26 mouse cellular contexts compared by ENCODE assay signal in genomic region chr10:93131865-93132566, GRCm38 (mm10). TPM values are rescaled to one million over a fixed set of nuclear protein-coding genes. Genes with fewer than 3 reads are reported as not detected.
A peak's percentile ranks its signal among the peaks of the same experiment; 100 is the strongest.
DNase-seq lines count a peak whose midpoint lies in the region; ATAC-seq and TF ChIP-seq lines count a peak whose summit lies in the region.
"Had no signal": no experiment of that assay in that cellular context is flagged by ENCODE, and none has a peak within 500 bp of the region (broad histone marks: within the 10 kb centered on the region; RNA-seq: fewer than 3 reads in every experiment).

No protein-coding gene starts in this region.

- H3K9me3 ChIP-seq in CH12.LX (replicated peaks; ENCODE audit: low read length) = no peaks in the 10 kb centered on the region
- H3K9me3 ChIP-seq in ES-E14 (ENCODE audit: control insufficient read depth, insufficient read depth, low read depth, low read length) = no peaks in the 10 kb centered on the region
- no peaks in the 10 kb centered on the region for H3K9me3 ChIP-seq in forebrain, embryonic 12.5 days
- H3K9me3 ChIP-seq: embryonic facial prominence, embryonic 10.5 days; embryonic facial prominence, embryonic 13.5 days; forebrain, embryonic 13.5 days; hindbrain, embryonic 12.5 days; hindbrain, embryonic 15.5 days had no signal

- no peaks in the 10 kb centered on the region for H3K79me2 ChIP-seq in CH12.LX (replicated peaks; ENCODE audit: control insufficient read depth, extremely low read depth, insufficient read depth, poor library complexity, severe bottlenecking)

- dilution Hi-C loops in CH12.LX (cut with MboI; ENCODE audit: extremely low pct_ligation_motif_present, extremely low pct_unique_long_range_greater_than_20kb, low sequenced_read_pairs) = no loop called here

- no peak overlapping the region for H3K27ac ChIP-seq in CH12.LX (ENCODE audit: insufficient read depth, low read depth)
- H3K27ac ChIP-seq in ES-E14 (ENCODE audit: insufficient read depth, low read depth, low read length, poor library complexity, severe bottlenecking) = no peak overlapping the region
- H3K27ac ChIP-seq in forebrain, embryonic 12.5 days = no peak overlapping the region
- H3K27ac ChIP-seq: embryonic facial prominence, embryonic 10.5 days; embryonic facial prominence, embryonic 13.5 days; forebrain, embryonic 13.5 days; gastrocnemius, adult 2 months; hindbrain, embryonic 12.5 days; hindbrain, embryonic 15.5 days had no signal

- no peaks in the 10 kb centered on the region for H3K27me3 ChIP-seq in CH12.LX (replicated peaks)
- no peaks in the 10 kb centered on the region for H3K27me3 ChIP-seq in forebrain, embryonic 12.5 days
- H3K27me3 ChIP-seq: embryonic facial prominence, embryonic 13.5 days; forebrain, embryonic 13.5 days; hindbrain, embryonic 12.5 days; hindbrain, embryonic 15.5 days; Patski had no signal

- TF ChIP-seq RAD21 in CH12.LX (IDR thresholded peaks at IDR 0.05; ENCODE audit: low read depth, low read length) = no peak

- no peak overlapping the region for H3K9ac ChIP-seq in CH12.LX (ENCODE audit: insufficient read depth, low read depth)
- H3K9ac ChIP-seq in ES-E14 (ENCODE audit: insufficient read depth, low read depth, low read length, poor library complexity, severe bottlenecking) = no peak overlapping the region
- no peak overlapping the region for H3K9ac ChIP-seq in forebrain, embryonic 12.5 days
- H3K9ac ChIP-seq: embryonic facial prominence, embryonic 13.5 days; forebrain, embryonic 13.5 days; hindbrain, embryonic 12.5 days; hindbrain, embryonic 15.5 days had no signal

- H3K4me1 ChIP-seq in CH12.LX (ENCODE audit: control insufficient read depth in 1 of 2, insufficient read depth in 2 of 2) (no peaks in the 10 kb centered on the region), ES-E14 (ENCODE audit: control insufficient read depth in 2 of 2, insufficient read depth in 2 of 2, low read length in 2 of 2, poor library complexity in 1 of 2) (no peaks in the 10 kb centered on the region)
- H3K4me1 ChIP-seq in forebrain, embryonic 12.5 days = peaks cover 9% of the 10 kb centered on the region
- H3K4me1 ChIP-seq: embryonic facial prominence, embryonic 13.5 days; hindbrain, embryonic 12.5 days; hindbrain, embryonic 15.5 days had no signal

- no peaks in the 10 kb centered on the region for H3K36me3 ChIP-seq in CH12.LX (replicated peaks in 1 of 2; ENCODE audit: control insufficient read depth in 1 of 2, insufficient read depth in 1 of 2, low read length in 1 of 2)
- H3K36me3 ChIP-seq in ES-E14 (ENCODE audit: control insufficient read depth, insufficient read depth, low read length, poor library complexity, severe bottlenecking) = no peaks in the 10 kb centered on the region
- no peaks in the 10 kb centered on the region for H3K36me3 ChIP-seq in forebrain, embryonic 12.5 days (replicated peaks)
- H3K36me3 ChIP-seq: embryonic facial prominence, embryonic 10.5 days; embryonic facial prominence, embryonic 13.5 days; hindbrain, embryonic 12.5 days; hindbrain, embryonic 15.5 days had no signal

- DNase-seq in CH12.LX (ENCODE audit: extremely low read depth) (no peak), ES-E14 (ENCODE audit: low read depth, low spot score) (peak; percentile 35), ZHBTc4 (ENCODE audit: low read depth, low spot score) (peak; percentile 71)
- DNase-seq in retina, embryonic 14.5 days (ENCODE audit: low spot score) = no peak
- no peak for DNase-seq in kidney, adult 8-10 months
- DNase-seq: adrenal gland, adult 8-10 months; adrenal gland, postnatal 25 days; cerebellum, adult 11-12 months; cerebellum, adult 8-10 months; cerebellum, postnatal 10 days; cerebellum, postnatal 36 days; embryo, embryonic 11 days; gastrocnemius, adult 2 months; gastrocnemius, postnatal 14 days; heart, adult 11 months had no signal

- TF ChIP-seq CTCF in CH12.LX (conservative IDR thresholded peaks at IDR 0.05 in 1 of 2, IDR thresholded peaks at IDR 0.05 in 1 of 2; ENCODE audit: low read depth in 2 of 2, low read length in 2 of 2) = no peak

- WGBS in forebrain, embryonic 12.5 days = 91% methylated on average over 9 of the region's 9 CpGs

- no peak overlapping the region for H3K4me2 ChIP-seq in CH12.LX (ENCODE audit: insufficient read depth, low read depth, poor library complexity, severe bottlenecking)
- H3K4me2 ChIP-seq in forebrain, embryonic 12.5 days = no peak overlapping the region
- H3K4me2 ChIP-seq: embryonic facial prominence, embryonic 13.5 days; forebrain, embryonic 13.5 days; heart, embryonic 11.5 days; hindbrain, embryonic 12.5 days; hindbrain, embryonic 15.5 days had no signal

- no peak for TF ChIP-seq EP300 in CH12.LX (IDR thresholded peaks at IDR 0.05; ENCODE audit: low read length)

- no peak for ATAC-seq in forebrain, embryonic 12.5 days (ENCODE audit: low FRiP score)
- ATAC-seq: activated CD4-positive, CD25-positive, alpha-beta regulatory T cell, adult 4 months; forebrain, embryonic 13.5 days; forebrain, embryonic 16.5 days; Patski had no signal

- H3K4me3 ChIP-seq in CH12.LX (replicated peaks in 1 of 3; ENCODE audit: low read depth in 2 of 3, low read length in 2 of 3, poor library complexity in 1 of 3) = no peak overlapping the region
- no peak overlapping the region for H3K4me3 ChIP-seq in ES-E14 (ENCODE audit: insufficient read depth in 1 of 2, low read depth in 1 of 2, low read length in 2 of 2, poor library complexity in 1 of 2, severe bottlenecking in 1 of 2)
- H3K4me3 ChIP-seq in forebrain, embryonic 12.5 days (replicated peaks) = no peak overlapping the region
- H3K4me3 ChIP-seq: embryonic facial prominence, embryonic 10.5 days; embryonic facial prominence, embryonic 13.5 days; erythroblast, embryonic 14.5 days; forebrain, embryonic 13.5 days; gastrocnemius, adult 2 months; hindbrain, embryonic 12.5 days; hindbrain, embryonic 15.5 days had no signal

- TF ChIP-seq POLR2A in CH12.LX (IDR thresholded peaks at IDR 0.05; ENCODE audit: low read depth, low read length) = no peak

- in situ Hi-C loops in CH12.LX (cut with MboI; ENCODE audit: low pct_ligation_motif_present, low pct_unique_long_range_greater_than_20kb, low sequenced_read_pairs) = no loop called here
- in situ Hi-C loops in ES-E14 (cut with MboI; ENCODE audit: low sequenced_read_pairs in 2 of 2, unreplicated experiment in 2 of 2) = no loop called here

TF ChIP-seq in CH12.LX, 34 proteins besides CTCF, POLR2A, EP300 and RAD21:
- TF ChIP-seq KAT2A (IDR thresholded peaks at IDR 0.05; ENCODE audit: insufficient replicate concordance, low read length) = no peak
- peak; percentile 82 for TF ChIP-seq USF2 (conservative IDR thresholded peaks at IDR 0.05; ENCODE audit: low read depth, low read length)
- no peak for TF ChIP-seq MAFK (IDR thresholded peaks at IDR 0.05; ENCODE audit: insufficient replicate concordance, low read length)
- TF ChIP-seq IRF4 (IDR thresholded peaks at IDR 0.05; ENCODE audit: low read depth, low read length) = no peak
- TF ChIP-seq ZNF384 (IDR thresholded peaks at IDR 0.05; ENCODE audit: low read depth, low read length) = no peak
- no peak for TF ChIP-seq SMC3 (IDR thresholded peaks at IDR 0.05; ENCODE audit: low read depth, low read length)
- no peak for TF ChIP-seq ZKSCAN1 (IDR thresholded peaks at IDR 0.05; ENCODE audit: borderline replicate concordance, low read depth, low read length)
- TF ChIP-seq RCOR1 (conservative IDR thresholded peaks at IDR 0.05; ENCODE audit: low read depth, low read length) = no peak
- peak; percentile 68 for TF ChIP-seq USF1 (IDR thresholded peaks at IDR 0.05; ENCODE audit: low read depth, low read length)
- TF ChIP-seq BHLHE40 (IDR thresholded peaks at IDR 0.05; ENCODE audit: low read depth, low read length) = peak; percentile 64
- TF ChIP-seq E2F4 (IDR thresholded peaks at IDR 0.05; ENCODE audit: insufficient replicate concordance, low read depth, low read length) = no peak
- TF ChIP-seq NRF1 (IDR thresholded peaks at IDR 0.05; ENCODE audit: low read depth, low read length) = no peak

TF ChIP-seq in ES-E14, 5 proteins besides CTCF, POLR2A, EP300 and RAD21:
- TF ChIP-seq ZC3H11A (IDR thresholded peaks at IDR 0.05; ENCODE audit: borderline replicate concordance, low read depth, low read length) (no peak), ZNF384 (IDR thresholded peaks at IDR 0.05; ENCODE audit: low read depth, low read length) (no peak), MAFK (IDR thresholded peaks at IDR 0.05; ENCODE audit: insufficient read depth, low read depth, low read length) (no peak), CHD2 (IDR thresholded peaks at IDR 0.05; ENCODE audit: low read depth, low read length) (no peak), HCFC1 (IDR thresholded peaks at IDR 0.05; ENCODE audit: borderline replicate concordance, insufficient read depth, low read length) (no peak)

RNA-seq across cellular contexts. Expression of gene Cdk17, which starts 28.7 kb away (rescaled TPM):
- 26.4 and 28.5 TPM in 2 replicates for total RNA-seq in CH12.LX (2012; rRNA removed)
- 51.3 and 53.9 TPM in 2 replicates for total RNA-seq in CH12.LX (2014; rRNA removed)
- 20.0 and 23.4 TPM in 2 replicates for polyA plus RNA-seq in CH12.LX (2012; ENCODE audit: insufficient read length, low read depth)
- 26.5 and 28.0 TPM in 2 replicates for total RNA-seq in ES-E14 (2012; rRNA removed)
- 44.6 and 45.7 TPM in 2 replicates for polyA plus RNA-seq in forebrain, embryonic 12.5 days (2016; fragmentation: Nextera tagmentation; extraction: Ambion mirVana)

RNA-seq across cellular contexts. Expression of gene Cfap54, which starts 50.6 kb away (rescaled TPM):
- total RNA-seq in CH12.LX (2012; rRNA removed) (0.38 and 0.84 TPM in 2 replicates), CH12.LX (2014; rRNA removed) (0.73 and 1.3 TPM in 2 replicates), ES-E14 (2012; rRNA removed) (0.31 and 0.53 TPM in 2 replicates)
- polyA plus RNA-seq in CH12.LX (2012; ENCODE audit: insufficient read length, low read depth) = 1.3 TPM in 2 replicates
- 1.3 and 1.5 TPM in 2 replicates for polyA plus RNA-seq in forebrain, embryonic 12.5 days (2016; fragmentation: Nextera tagmentation; extraction: Ambion mirVana)

Comparison
In these comparisons a context has a peak if more than half of its experiments do, and no peak if none do; other contexts are left out.
1. DNase-seq: peak in ES-E14 (single experiment) and ZHBTc4 (single experiment); none in CH12.LX (single experiment), retina, embryonic 14.5 days (single experiment) and kidney, adult 8-10 months (0 of 2).